Mouse (Mus musculus) liver, postnatal 0 days (tissue): Measurements from ENCODE around the gene Rln3.

Experiments
- CTCF ChIP-seq: sonication (generic); IDR thresholded peaks from 2 replicates; pipeline ENCODE4 v1.5.1; 2016; ENCODE audit warnings: antibody characterized with exemption, low read depth
- EP300 ChIP-seq: IDR thresholded peaks from 2 replicates; pipeline ENCODE4 v1.6.1; 2016; ENCODE audit warnings: antibody characterized with exemption, low read depth, mild to moderate bottlenecking

DNA sequence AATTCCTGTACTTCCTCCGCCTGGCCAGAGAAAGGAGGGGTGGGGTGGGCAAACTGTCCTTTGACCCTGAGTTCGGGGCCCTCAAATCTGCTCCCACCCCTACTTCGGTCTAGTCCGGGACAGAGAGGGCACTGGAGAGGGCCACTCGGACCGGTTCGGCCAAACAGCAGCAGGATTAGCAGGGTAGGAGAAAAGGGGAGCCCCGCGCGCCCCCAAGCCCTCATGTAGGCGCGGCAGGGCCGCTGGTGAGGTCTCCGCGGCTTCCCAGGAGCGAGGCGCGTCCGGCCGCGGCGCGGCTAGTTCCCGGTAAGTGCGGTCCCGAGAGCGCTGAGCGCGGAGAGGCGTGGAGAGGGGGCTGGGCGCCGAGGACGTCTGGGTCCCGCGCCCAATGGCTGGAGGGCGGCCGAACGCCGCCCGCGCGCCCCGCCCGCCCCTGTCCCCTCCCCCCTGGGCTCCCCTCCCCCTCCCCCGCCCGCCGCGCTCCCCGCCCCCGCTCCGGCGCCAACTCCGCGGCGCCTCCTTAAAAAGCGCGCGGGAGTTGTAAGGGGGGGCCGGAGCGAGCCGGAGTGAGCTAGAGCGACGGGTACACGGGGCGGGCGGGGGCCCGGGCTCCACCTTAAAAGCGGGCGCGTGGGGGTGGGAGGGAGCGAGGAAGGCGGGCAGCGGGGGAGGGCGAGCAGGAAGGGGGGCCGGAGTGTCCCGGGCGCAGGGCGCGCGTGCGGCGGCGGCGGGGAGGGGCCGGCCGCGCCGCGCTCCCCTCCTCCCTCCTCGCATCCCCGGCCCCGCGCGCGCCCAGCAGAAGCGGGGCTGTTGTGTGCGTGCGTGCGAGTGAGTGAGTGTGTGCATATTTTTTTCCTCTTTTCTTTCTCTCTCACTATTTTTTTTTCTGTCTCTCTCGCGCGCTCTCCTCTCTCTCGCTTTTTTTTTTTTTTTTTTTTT lies 48.0 kb downstream of the Rln3 start:
- TF ChIP-seq CTCF (no peak), EP300 (no peak)
